ENCODE assay signal across 7 mouse cellular contexts in genomic region chr17:30575121-30575904, GRCm38 (mm10). TPM values are rescaled to one million over a fixed set of nuclear protein-coding genes. Genes with fewer than 3 reads are reported as not detected.
DNase-seq lines count a peak whose midpoint lies in the region; ATAC-seq and TF ChIP-seq lines count a peak whose summit lies in the region.

No protein-coding gene starts in this region.

- no peaks in the 10 kb centered on the region for H3K9me3 ChIP-seq in forebrain, embryonic 13.5 days (replicated peaks)
- no peaks in the 10 kb centered on the region for H3K9me3 ChIP-seq in kidney, embryonic 15.5 days (replicated peaks)
- no peaks in the 10 kb centered on the region for H3K9me3 ChIP-seq in stomach, postnatal 0 days (ENCODE audit: control insufficient read depth, low read length)

- no peak for TF ChIP-seq POLR2A in bone marrow macrophage, adult 2 months (IDR thresholded peaks at IDR 0.05; ENCODE audit: borderline replicate concordance, low read depth, low read length)

- no peak; the same call in none of the 2 replicates for ATAC-seq in forebrain, embryonic 13.5 days
- 0 out of 2 replicates have a peak, but pooled peaks have one; percentile 12 for ATAC-seq in kidney, embryonic 15.5 days (replicated peaks; ENCODE audit: low FRiP score)
- peak; percentile 18; the same call in 1 of the 2 replicates for ATAC-seq in stomach, postnatal 0 days (ENCODE audit: low FRiP score, low TSS enrichment)

- peak; percentile 14 for DNase-seq in spleen, adult 12 weeks (ENCODE audit: low spot score)
- DNase-seq in spleen, postnatal 14 days (ENCODE audit: low spot score in 2 of 2): no peak
- DNase-seq in lung, postnatal 36 days: peak; percentile 41
- no peak for DNase-seq in stomach, postnatal 0 days (ENCODE audit: low spot score)

- peaks cover 12% of the 10 kb centered on the region for H3K4me1 ChIP-seq in bone marrow macrophage, adult 2 months (ENCODE audit: control insufficient read depth, insufficient read depth, low read length)
- H3K4me1 ChIP-seq in forebrain, embryonic 13.5 days: peaks cover 27% of the 10 kb centered on the region
- H3K4me1 ChIP-seq in kidney, embryonic 15.5 days: peaks cover 30% of the 10 kb centered on the region
- H3K4me1 ChIP-seq in stomach, postnatal 0 days (replicated peaks; ENCODE audit: control insufficient read depth, insufficient read depth): peaks cover 8% of the 10 kb centered on the region; the same call in 1 of the 2 replicates

- no peaks in the 10 kb centered on the region for H3K36me3 ChIP-seq in forebrain, embryonic 13.5 days (ENCODE audit: poor library complexity, severe bottlenecking)
- no peaks in the 10 kb centered on the region for H3K36me3 ChIP-seq in kidney, embryonic 15.5 days
- H3K36me3 ChIP-seq in stomach, postnatal 0 days (ENCODE audit: control insufficient read depth, insufficient read depth, low read length): no peaks in the 10 kb centered on the region

- H3K9ac ChIP-seq in forebrain, embryonic 13.5 days: peak overlapping the region; percentile 69
- H3K9ac ChIP-seq in kidney, embryonic 15.5 days: peak overlapping the region; percentile 63
- H3K9ac ChIP-seq in stomach, postnatal 0 days (ENCODE audit: low read length): peak overlapping the region; percentile 78

- peak overlapping the region; percentile 61 for H3K4me2 ChIP-seq in forebrain, embryonic 13.5 days
- H3K4me2 ChIP-seq in kidney, embryonic 15.5 days: peak overlapping the region; percentile 85
- H3K4me2 ChIP-seq in stomach, postnatal 0 days (replicated peaks; ENCODE audit: low read depth): peak overlapping the region; percentile 84

- WGBS in forebrain, embryonic 13.5 days: 6% methylated on average over 35 of the region's 35 CpGs
- 6% methylated on average over 35 of the region's 35 CpGs for WGBS in kidney, embryonic 15.5 days
- WGBS in stomach, postnatal 0 days: 3% methylated on average over 35 of the region's 35 CpGs

- no peak for TF ChIP-seq CTCF in bone marrow macrophage, adult 2 months (IDR thresholded peaks at IDR 0.05; ENCODE audit: low read depth, low read length)
- TF ChIP-seq CTCF in stomach, postnatal 0 days (IDR thresholded peaks at IDR 0.05; ENCODE audit: low read depth): no peak

- H3K27me3 ChIP-seq in forebrain, embryonic 13.5 days: no peaks in the 10 kb centered on the region
- H3K27me3 ChIP-seq in kidney, embryonic 15.5 days: no peaks in the 10 kb centered on the region
- H3K27me3 ChIP-seq in stomach, postnatal 0 days (ENCODE audit: control insufficient read depth, insufficient read depth, low read length): no peaks in the 10 kb centered on the region

- no peak for TF ChIP-seq EP300 in stomach, postnatal 0 days (optimal IDR thresholded peaks at IDR 0.05)

- peak overlapping the region; percentile 41 for H3K27ac ChIP-seq in bone marrow macrophage, adult 2 months (ENCODE audit: insufficient read depth, low read depth, low read length)
- H3K27ac ChIP-seq in forebrain, embryonic 13.5 days: no peak overlapping the region
- peak overlapping the region; percentile 92 for H3K27ac ChIP-seq in kidney, embryonic 15.5 days
- H3K27ac ChIP-seq in stomach, postnatal 0 days (replicated peaks): peak overlapping the region; percentile 91

- peak overlapping the region; percentile 88 for H3K4me3 ChIP-seq in bone marrow macrophage, adult 2 months (ENCODE audit: insufficient read depth, low read length)
- H3K4me3 ChIP-seq in forebrain, embryonic 13.5 days: peak overlapping the region; percentile 52
- peak overlapping the region; percentile 92 for H3K4me3 ChIP-seq in kidney, embryonic 15.5 days (replicated peaks)
- peak overlapping the region; percentile 77 for H3K4me3 ChIP-seq in stomach, postnatal 0 days (ENCODE audit: low read depth, low read length)

RNA-seq across cellular contexts. Expression of gene Btbd9, which starts 1.0 kb away (rescaled TPM):
- 22.9 and 26.0 TPM in 2 replicates for polyA plus RNA-seq in bone marrow macrophage, adult 2 months (2012; ENCODE audit: insufficient read depth, insufficient read length, missing spikeins)
- 111 and 116 TPM in 2 replicates for polyA plus RNA-seq in forebrain, embryonic 13.5 days (2015; fragmentation: Nextera tagmentation; extraction: Ambion mirVana)
- 54.3 and 57.8 TPM in 2 replicates for polyA plus RNA-seq in kidney, embryonic 15.5 days (2015; fragmentation: Nextera tagmentation; extraction: Ambion mirVana)
- 32.9 and 34.6 TPM in 2 replicates for polyA plus RNA-seq in stomach, postnatal 0 days (2015; fragmentation: Nextera tagmentation; extraction: Ambion mirVana)

RNA-seq across cellular contexts. Expression of gene Dnah8, which starts 48.8 kb away (rescaled TPM):
- polyA plus RNA-seq in bone marrow macrophage, adult 2 months (2012; ENCODE audit: insufficient read depth, insufficient read length, missing spikeins): 0.64 and 0.69 TPM in 2 replicates
- polyA plus RNA-seq in forebrain, embryonic 13.5 days (2015; fragmentation: Nextera tagmentation; extraction: Ambion mirVana): 0.84 and 0.85 TPM in 2 replicates
- 0.91 and 1.3 TPM in 2 replicates for polyA plus RNA-seq in kidney, embryonic 15.5 days (2015; fragmentation: Nextera tagmentation; extraction: Ambion mirVana)
- 0.47 and 0.92 TPM in 2 replicates for polyA plus RNA-seq in stomach, postnatal 0 days (2015; fragmentation: Nextera tagmentation; extraction: Ambion mirVana)

RNA-seq across cellular contexts. Expression of gene Glo1, which starts 51.4 kb away (rescaled TPM):
- 46.4 and 53.3 TPM in 2 replicates for polyA plus RNA-seq in bone marrow macrophage, adult 2 months (2012; ENCODE audit: insufficient read depth, insufficient read length, missing spikeins)
- polyA plus RNA-seq in forebrain, embryonic 13.5 days (2015; fragmentation: Nextera tagmentation; extraction: Ambion mirVana): 191 and 194 TPM in 2 replicates
- 221 and 230 TPM in 2 replicates for polyA plus RNA-seq in kidney, embryonic 15.5 days (2015; fragmentation: Nextera tagmentation; extraction: Ambion mirVana)
- polyA plus RNA-seq in stomach, postnatal 0 days (2015; fragmentation: Nextera tagmentation; extraction: Ambion mirVana): 172 and 190 TPM in 2 replicates

Comparison
In these comparisons a context has a peak if more than half of its experiments do, and no peak if none do; other contexts are left out.
1. DNase-seq: peak in spleen, adult 12 weeks (single experiment) and lung, postnatal 36 days (single experiment); none in spleen, postnatal 14 days (0 of 2) and stomach, postnatal 0 days (single experiment).
2. Peak in every context shown above with its lines, with median percentiles within 50 percentile points of each other: H3K4me3 ChIP-seq, H3K4me2 ChIP-seq and H3K9ac ChIP-seq.